Mouse (Mus musculus) thymus, adult 2 months (tissue): ENCODE measurements at regions not wholly inside any gene's neighbourhood (a gene's known extent, or its start where the extent isn't known, plus 50 kb on each side); places are given as distances from the start of the nearest gene placed in this dataset.

ENCODE experiments used
- DNase-seq: peaks from one replicate; pipeline ENCODE4 v3.0.0; 2021
- H3K27ac ChIP-seq: fragments of 200-500 bp; 2 replicates; pipeline ENCODE4 v1.5.1; 2012; ENCODE audit warnings: low read length, control low read depth; ENCODE audit not compliant: control insufficient read depth, insufficient read depth
- H3K27me3 ChIP-seq: fragments of 200-500 bp; 2 replicates; pipeline ENCODE4 v1.6.1; 2012; ENCODE audit warnings: mild to moderate bottlenecking, low read length, moderate library complexity, mixed read lengths; ENCODE audit not compliant: control insufficient read depth, insufficient read depth
- H3K36me3 ChIP-seq: fragments of 200-500 bp; 2 replicates; pipeline ENCODE4 v1.6.1; 2012; ENCODE audit warnings: mild to moderate bottlenecking, low read length, moderate library complexity; ENCODE audit not compliant: control insufficient read depth, insufficient read depth
- H3K4me1 ChIP-seq: fragments of 200-500 bp; replicated peaks from 2 replicates; pipeline ENCODE4 v1.6.1; 2012; ENCODE audit warnings: low read length; ENCODE audit not compliant: control insufficient read depth, insufficient read depth
- H3K4me3 ChIP-seq: fragments of 200-500 bp; 2 replicates; pipeline ENCODE4 v1.5.1; 2012; ENCODE audit warnings: mild to moderate bottlenecking, low read length, control low read depth, moderate library complexity; ENCODE audit not compliant: control insufficient read depth, insufficient read depth
- CTCF ChIP-seq: fragments of 200-500 bp; IDR thresholded peaks from 2 replicates; pipeline ENCODE4 v1.5.1; 2012; ENCODE audit warnings: mild to moderate bottlenecking, control low read depth, low read length, moderate library complexity, borderline replicate concordance; ENCODE audit not compliant: control insufficient read depth, poor library complexity, insufficient read depth; ENCODE audit errors: extremely low read depth
- POLR2A ChIP-seq: fragments of 200-500 bp; IDR thresholded peaks from 2 replicates; pipeline ENCODE4 v1.6.1; 2012; ENCODE audit warnings: mild to moderate bottlenecking, low read length, control low read depth, moderate library complexity; ENCODE audit not compliant: control insufficient read depth, poor library complexity, insufficient read depth; ENCODE audit errors: extremely low read depth
- WGBS: fragments of 180-500 bp; shearing (Covaris S2); methylation state at CpG from one replicate; pipeline ENCODE4 v1.1.7; 2018; 5-methylcytosine and 5-hydroxymethylcytosine counted together

GRCm38 (mm10) chr7:72787306-72787705 lies 480.9 kb upstream of the Mctp2 start:
- no peak overlapping the region for H3K4me3 ChIP-seq
- H3K4me1 ChIP-seq: no peaks in the 10 kb centered on the region
- no peak for DNase-seq
- TF ChIP-seq CTCF: no peak
- no peak for TF ChIP-seq POLR2A
- WGBS: 90% methylated on average over 1 of the region's 1 CpGs
- no peak overlapping the region for H3K27ac ChIP-seq
- no peaks in the 10 kb centered on the region for H3K36me3 ChIP-seq
- no peaks in the 10 kb centered on the region for H3K27me3 ChIP-seq

GRCm38 (mm10) chr7:72788261-72788660 lies 481.9 kb upstream of the Mctp2 start:
- no peaks in the 10 kb centered on the region for H3K27me3 ChIP-seq
- 73% methylated on average over 2 of the region's 2 CpGs for WGBS
- no peak overlapping the region for H3K27ac ChIP-seq
- no peak overlapping the region for H3K4me3 ChIP-seq
- H3K36me3 ChIP-seq: no peaks in the 10 kb centered on the region
- H3K4me1 ChIP-seq: no peaks in the 10 kb centered on the region
- no peak for DNase-seq
- no peak for TF ChIP-seq POLR2A
- no peak for TF ChIP-seq CTCF

GRCm38 (mm10) chr7:72822142-72822541 lies 515.7 kb upstream of the Mctp2 start:
- WGBS: 92% methylated on average over 3 of the region's 3 CpGs
- Histone ChIP-seq H3K4me1 (no peaks in the 10 kb centered on the region), H3K27ac (no peak overlapping the region), H3K4me3 (no peak overlapping the region), H3K27me3 (no peaks in the 10 kb centered on the region), H3K36me3 (no peaks in the 10 kb centered on the region)
- TF ChIP-seq POLR2A: no peak
- TF ChIP-seq CTCF: no peak
- no peak for DNase-seq

GRCm38 (mm10) chr7:72826597-72826996 lies 520.2 kb upstream of the Mctp2 start:
- Histone ChIP-seq H3K36me3 (no peaks in the 10 kb centered on the region), H3K4me1 (no peaks in the 10 kb centered on the region), H3K27ac (no peak overlapping the region), H3K4me3 (no peak overlapping the region), H3K27me3 (no peaks in the 10 kb centered on the region)
- TF ChIP-seq CTCF (no peak), POLR2A (no peak)
- no peak for DNase-seq
- 77% methylated on average over 3 of the region's 3 CpGs for WGBS

GRCm38 (mm10) chr7:72835423-72835822 lies 529.0 kb upstream of the Mctp2 start:
- Histone ChIP-seq H3K4me1 (no peaks in the 10 kb centered on the region), H3K4me3 (no peak overlapping the region), H3K27ac (no peak overlapping the region), H3K36me3 (no peaks in the 10 kb centered on the region), H3K27me3 (no peaks in the 10 kb centered on the region)
- DNase-seq: no peak
- no peak for TF ChIP-seq POLR2A
- no peak for TF ChIP-seq CTCF
- 84% methylated on average over 1 of the region's 1 CpGs for WGBS

- TF ChIP-seq CTCF (no peak), POLR2A (no peak)
- Histone ChIP-seq H3K27me3 (no peaks in the 10 kb centered on the region), H3K36me3 (no peaks in the 10 kb centered on the region), H3K27ac (no peak overlapping the region), H3K4me3 (no peak overlapping the region), H3K4me1 (no peaks in the 10 kb centered on the region)
- WGBS: 93% methylated on average over 4 of the region's 4 CpGs
- DNase-seq: no peak
These were observed 529.6 kb upstream of the Mctp2 start for GRCm38 (mm10) chr7:72836026-72836425.

DNA sequence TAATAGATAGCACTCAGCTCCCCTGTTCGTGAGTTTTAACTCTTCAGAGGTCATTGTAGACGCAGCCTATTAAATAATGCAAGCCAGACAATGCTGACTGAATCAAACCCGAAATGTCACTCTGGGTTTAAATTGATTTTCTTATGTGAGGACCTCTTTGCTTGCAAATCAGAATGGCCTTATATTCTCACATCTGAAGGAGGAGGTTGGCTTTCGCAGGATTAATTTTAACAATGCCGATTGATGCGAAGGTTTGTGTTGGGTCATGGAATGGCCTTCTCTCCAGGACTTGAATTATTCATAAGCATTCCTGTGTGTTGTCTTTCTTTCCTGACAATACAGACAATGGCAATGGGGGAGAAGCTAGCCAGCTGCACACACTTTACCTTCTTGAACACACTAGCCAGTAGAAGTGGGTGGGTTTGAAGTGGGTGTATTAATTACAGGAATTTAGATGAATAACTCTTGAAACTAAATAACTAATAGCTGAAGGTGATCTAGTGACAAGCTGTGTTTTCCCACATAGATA lies 530.1 kb upstream of the Mctp2 start:
- H3K4me3 ChIP-seq: no peak overlapping the region
- no peak overlapping the region for H3K27ac ChIP-seq
- TF ChIP-seq POLR2A (no peak), CTCF (no peak)
- H3K27me3 ChIP-seq: no peaks in the 10 kb centered on the region
- 94% methylated on average over 6 of the region's 6 CpGs for WGBS
- H3K36me3 ChIP-seq: no peaks in the 10 kb centered on the region
- no peaks in the 10 kb centered on the region for H3K4me1 ChIP-seq
- DNase-seq: no peak
